Mouse (Mus musculus): ENCODE measurements around the gene Rhog.

DNA sequence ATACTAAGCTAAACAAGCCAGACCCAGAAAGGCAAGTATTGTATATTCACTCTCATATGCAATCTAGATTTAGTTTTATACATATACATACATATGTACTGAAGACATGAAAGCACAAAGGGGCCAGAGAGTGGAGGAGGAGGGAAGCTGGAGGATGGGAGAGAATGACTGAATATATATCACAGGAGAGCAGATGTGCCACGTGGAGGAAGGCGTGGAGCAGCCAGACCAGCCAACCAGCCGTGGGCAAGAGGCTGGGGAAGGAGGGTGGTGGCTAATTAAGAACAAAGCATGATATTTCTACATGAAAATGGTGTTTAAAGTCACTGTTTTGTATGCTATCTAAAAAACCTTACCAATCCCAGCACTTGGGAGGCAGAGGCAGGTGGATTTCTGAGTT lies 2.9 kb upstream of the Rhog start:
- no peak for TF ChIP-seq CTCF (IDR thresholded peaks at IDR 0.05; ENCODE audit: low read depth, low read length)
- no peak for TF ChIP-seq POLR2A (IDR thresholded peaks at IDR 0.05; ENCODE audit: borderline replicate concordance, low read depth, low read length)
